Mouse (Mus musculus): ENCODE data around the gene Zcchc3. TPM values are rescaled to one million over a fixed set of nuclear protein-coding genes. Genes with fewer than 3 reads are reported as not detected.

The Zcchc3 gene
- polyA plus RNA-seq (2021; fragmentation: Nextera tagmentation): 5.9 and 6.1 TPM in 2 replicates
- long read RNA-seq, experiment 1, transcript Zcchc3-201 (1 exons, 3,073 nt): major isoform, 52 of 53 reads
- long read RNA-seq, experiment 1, partial matches to known transcripts: 0 of 53 reads
- long read RNA-seq, experiment 1, other reads (novel, unspliced or antisense): 1 of 53 reads
- long read RNA-seq, experiment 2, transcript Zcchc3-201 (1 exons, 3,073 nt): major isoform, 11 of 11 reads
- long read RNA-seq, experiment 2, partial matches to known transcripts: 0 of 11 reads
- long read RNA-seq, experiment 2, other reads (novel, unspliced or antisense): 0 of 11 reads

GRCm38 (mm10) chr2:152414591-152415165 lies at the start of gene Zcchc3:
Zcchc3 (minus strand) TSS chr2:152415027.

GRCm38 (mm10) chr2:152415287-152415686 lies 460 bp upstream of the Zcchc3 start, which contains the start of gene 6820408C15Rik:
6820408C15Rik (plus strand) TSS chr2:152415587.

GRCm38 (mm10) chr2:152397680-152398435 lies 17.0 kb downstream of the Zcchc3 start, which contains the start of gene Sox12:
Sox12 (minus strand) TSS chr2:152398063.

DNA sequence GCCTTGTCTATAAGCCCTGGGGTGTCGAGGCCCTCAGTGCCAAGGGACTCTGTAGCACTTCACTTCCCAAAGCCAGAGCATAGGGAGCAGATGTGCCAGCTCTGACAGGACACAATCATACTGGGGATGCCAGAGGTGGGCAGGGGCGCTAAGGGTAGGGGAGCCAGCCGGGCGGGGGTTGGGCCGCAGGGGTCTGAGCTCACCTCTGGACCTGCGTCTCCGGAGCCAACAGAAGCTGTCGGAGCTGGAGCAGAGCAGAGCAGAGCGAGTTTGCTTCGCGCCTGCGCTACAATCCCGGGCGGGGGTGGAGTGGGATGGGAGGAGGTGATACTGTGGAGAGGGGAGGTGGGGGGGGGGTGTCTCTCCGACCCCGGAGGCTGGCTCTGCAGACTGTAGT lies 38.5 kb downstream of the Zcchc3 start, which contains the start of gene Nrsn2:
Gene Nrsn2 (minus strand): TSS at position 294 of the 397 bp plus-strand sequence.

Other genes starting within 250 kb of the Zcchc3 start
- gene Csnk2a1, start 188.2 kb downstream of the Zcchc3 start, polyA plus RNA-seq (2021; fragmentation: Nextera tagmentation): 169 and 236 TPM in 2 replicates
- 11.6 and 23.2 TPM in 2 replicates for gene Tbc1d20, start 121.2 kb downstream of the Zcchc3 start, polyA plus RNA-seq (2021; fragmentation: Nextera tagmentation)
- gene Rbck1, start 82.4 kb downstream of the Zcchc3 start, polyA plus RNA-seq (2021; fragmentation: Nextera tagmentation): 94.8 and 96.8 TPM in 2 replicates
- gene Trib3, start 71.0 kb downstream of the Zcchc3 start, polyA plus RNA-seq (2021; fragmentation: Nextera tagmentation): 0.64 and 0.85 TPM in 2 replicates
- gene Nrsn2, start 38.4 kb downstream of the Zcchc3 start, polyA plus RNA-seq (2021; fragmentation: Nextera tagmentation): 89.7 and 118 TPM in 2 replicates
- 1.3 and 1.6 TPM in 2 replicates for gene Sox12, start 17.0 kb downstream of the Zcchc3 start, polyA plus RNA-seq (2021; fragmentation: Nextera tagmentation)
- gene 6820408C15Rik, start 560 bp upstream of the Zcchc3 start, polyA plus RNA-seq (2021; fragmentation: Nextera tagmentation): 1.4 and 2.0 TPM in 2 replicates
- not detected in 2 replicates for gene Defb23, start 49.6 kb upstream of the Zcchc3 start, polyA plus RNA-seq (2021; fragmentation: Nextera tagmentation)
- not detected in 2 replicates for gene Defb20, start 62.0 kb upstream of the Zcchc3 start, polyA plus RNA-seq (2021; fragmentation: Nextera tagmentation)
- gene Defb22, start 75.1 kb upstream of the Zcchc3 start, polyA plus RNA-seq (2021; fragmentation: Nextera tagmentation): not detected in 2 replicates
- gene Defb26, start 96.7 kb upstream of the Zcchc3 start, polyA plus RNA-seq (2021; fragmentation: Nextera tagmentation): not detected in 2 replicates
- gene Defb28, start 103.2 kb upstream of the Zcchc3 start, polyA plus RNA-seq (2021; fragmentation: Nextera tagmentation): not detected in 2 replicates
- not detected in 2 replicates for gene Defb29, start 125.1 kb upstream of the Zcchc3 start, polyA plus RNA-seq (2021; fragmentation: Nextera tagmentation)
- not detected in 2 replicates for gene Gm17416, start 154.3 kb upstream of the Zcchc3 start, polyA plus RNA-seq (2021; fragmentation: Nextera tagmentation)
- not detected in 2 replicates for gene Defb21, start 157.7 kb upstream of the Zcchc3 start, polyA plus RNA-seq (2021; fragmentation: Nextera tagmentation)
- not detected in 2 replicates for gene Defb19, start 165.3 kb upstream of the Zcchc3 start, polyA plus RNA-seq (2021; fragmentation: Nextera tagmentation)
- not detected in 2 replicates for gene Defb45, start 184.4 kb upstream of the Zcchc3 start, polyA plus RNA-seq (2021; fragmentation: Nextera tagmentation)
- not detected in 2 replicates for gene Defb36, start 189.3 kb upstream of the Zcchc3 start, polyA plus RNA-seq (2021; fragmentation: Nextera tagmentation)
- not detected in 2 replicates for gene Defb25, start 208.0 kb upstream of the Zcchc3 start, polyA plus RNA-seq (2021; fragmentation: Nextera tagmentation)
- gene Rem1, start 211.9 kb upstream of the Zcchc3 start, polyA plus RNA-seq (2021; fragmentation: Nextera tagmentation): 0.38 and 0.47 TPM in 2 replicates